Mouse (Mus musculus) spleen, adult 2 months (tissue): ENCODE data around the gene Ext2.

ENCODE experiments used
- CTCF ChIP-seq: fragments of 200-500 bp; IDR thresholded peaks from 2 replicates; pipeline ENCODE4 v1.5.1; 2011; ENCODE audit warnings: mild to moderate bottlenecking, inconsistent platforms; ENCODE audit not compliant: insufficient read depth, insufficient read length, insufficient replicate concordance; ENCODE audit errors: extremely low read depth
- POLR2A ChIP-seq: fragments of 200-500 bp; IDR thresholded peaks from 2 replicates; pipeline ENCODE4 v1.6.1; 2011; ENCODE audit warnings: low read depth, low read length, inconsistent platforms

GRCm38 (mm10) chr2:93779081-93779896, 43.1 kb downstream of the Ext2 start:
- TF ChIP-seq POLR2A (no peak), CTCF (no peak)
